Mouse (Mus musculus) hindbrain, embryonic 15.5 days (tissue): Measurements from ENCODE around the gene Ascc1. TPM values are rescaled to one million over a fixed set of nuclear protein-coding genes. Genes with fewer than 3 reads are reported as not detected.
"Not testable (repeated sequence)": the region's sequence is repeated elsewhere in the genome, so short reads cannot be mapped to it uniquely, and the experiment has no call there.

Source experiments
- ATAC-seq: fragments of 200-750 bp; cut with Nextera tagmentation; 2 replicates; pipeline ENCODE4 v1.8.0; 2017; ENCODE audit warnings: low read depth, moderate number of reproducible peaks, moderate TSS enrichment; ENCODE audit not compliant: low FRiP score
- H3K27ac ChIP-seq: fragments of 300-500 bp; sonication (generic); replicated peaks from 2 replicates; pipeline ENCODE4 v1.5.1; 2015; ENCODE audit warnings: mild to moderate bottlenecking, inconsistent platforms
- H3K27me3 ChIP-seq: fragments of 300-500 bp; sonication (generic); 2 replicates; pipeline ENCODE4 v1.6.1; 2015; ENCODE audit warnings: control low read depth, inconsistent platforms
- H3K36me3 ChIP-seq: fragments of 300-500 bp; sonication (generic); 2 replicates; pipeline ENCODE4 v1.6.1; 2015; ENCODE audit warnings: control low read depth, inconsistent platforms
- H3K4me1 ChIP-seq: fragments of 300-500 bp; sonication (generic); replicated peaks from 2 replicates; pipeline ENCODE4 v1.6.1; 2015; ENCODE audit warnings: control low read depth, inconsistent platforms
- H3K4me2 ChIP-seq: fragments of 300-500 bp; sonication (generic); 2 replicates; pipeline ENCODE4 v1.6.1; 2015; ENCODE audit warnings: moderate library complexity, mild to moderate bottlenecking, inconsistent platforms
- H3K4me3 ChIP-seq: fragments of 300-500 bp; sonication (generic); 2 replicates; pipeline ENCODE4 v1.5.1; 2015; ENCODE audit warnings: mild to moderate bottlenecking, inconsistent platforms
- H3K9ac ChIP-seq: fragments of 300-500 bp; sonication (generic); 2 replicates; pipeline ENCODE4 v1.6.1; 2015; ENCODE audit warnings: inconsistent platforms
- H3K9me3 ChIP-seq: fragments of 300-500 bp; sonication (generic); 2 replicates; pipeline ENCODE4 v1.6.1; 2016; ENCODE audit warnings: control low read depth, inconsistent platforms
- WGBS: fragments of 180-500 bp; shearing (Covaris S2); methylation state at CpG from one replicate; pipeline ENCODE4 v1.1.7; 2015; 5-methylcytosine and 5-hydroxymethylcytosine counted together
- polyA plus RNA-seq: library from polyadenylated mRNA; unstranded; fragments of >200 nt; fragmentation: Nextera tagmentation; extraction: Ambion mirVana; gene quantifications from 2 replicates; pipeline ENCODE4 v1.2.1, GENCODE M21; 2015

The Ascc1 gene
- polyA plus RNA-seq, 1 experiment from 2014 or later = 46.4 TPM

DNA sequence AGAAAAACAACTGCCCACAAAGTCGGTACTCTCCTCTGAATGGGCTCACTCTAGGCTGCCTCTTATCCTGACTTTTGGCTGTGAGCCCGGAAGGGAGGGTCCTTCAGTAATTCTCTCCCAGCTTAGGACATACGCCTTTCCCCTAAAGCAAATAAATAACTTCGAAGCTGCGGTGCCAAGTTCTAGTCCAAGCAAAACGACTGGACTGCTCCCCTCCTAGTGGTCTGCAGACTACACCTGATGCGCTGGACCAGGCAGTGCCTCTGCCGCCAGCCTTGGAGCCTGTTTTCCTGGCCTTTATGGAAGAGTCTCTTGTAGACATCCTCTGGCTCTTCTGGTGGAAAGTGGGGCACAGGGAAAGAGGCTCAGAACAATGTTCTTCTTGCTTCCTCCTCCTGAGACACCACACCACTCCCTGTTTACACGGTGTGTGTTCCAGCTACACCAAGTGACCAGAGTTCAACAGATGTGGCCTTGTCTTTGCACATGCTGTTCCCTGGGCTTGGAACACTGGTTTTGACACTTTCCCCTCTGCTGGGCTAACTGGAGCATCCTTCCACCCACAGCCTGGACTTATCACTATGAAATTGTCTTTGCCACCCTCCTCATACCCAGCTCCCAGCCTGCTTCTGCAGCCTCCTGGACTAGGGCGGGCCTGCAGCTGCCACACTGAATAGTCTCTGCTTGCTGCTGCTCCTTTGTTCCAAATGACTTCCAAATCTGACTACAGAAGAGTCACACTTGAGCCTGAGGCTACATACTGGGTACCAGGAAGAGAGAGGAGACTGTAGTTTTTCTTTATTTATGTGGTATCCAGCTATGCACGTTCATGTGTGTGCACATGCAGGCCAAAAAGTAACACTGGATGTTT lies 23.5 kb upstream of the Ascc1 start:
- peak; percentile 40 for ATAC-seq
- H3K27ac ChIP-seq = peak overlapping the region; percentile 63
- 31% methylated on average over 11 of the region's 11 CpGs for WGBS
- no peaks in the 10 kb centered on the region for H3K27me3 ChIP-seq
- H3K36me3 ChIP-seq = no peaks in the 10 kb centered on the region; the same call in 1 of the 2 replicates
- no peak overlapping the region for H3K4me2 ChIP-seq
- H3K4me1 ChIP-seq = peaks cover 27% of the 10 kb centered on the region
- H3K4me3 ChIP-seq = no peak overlapping the region
- H3K9ac ChIP-seq = no peak overlapping the region
- H3K9me3 ChIP-seq = no peaks in the 10 kb centered on the region

DNA sequence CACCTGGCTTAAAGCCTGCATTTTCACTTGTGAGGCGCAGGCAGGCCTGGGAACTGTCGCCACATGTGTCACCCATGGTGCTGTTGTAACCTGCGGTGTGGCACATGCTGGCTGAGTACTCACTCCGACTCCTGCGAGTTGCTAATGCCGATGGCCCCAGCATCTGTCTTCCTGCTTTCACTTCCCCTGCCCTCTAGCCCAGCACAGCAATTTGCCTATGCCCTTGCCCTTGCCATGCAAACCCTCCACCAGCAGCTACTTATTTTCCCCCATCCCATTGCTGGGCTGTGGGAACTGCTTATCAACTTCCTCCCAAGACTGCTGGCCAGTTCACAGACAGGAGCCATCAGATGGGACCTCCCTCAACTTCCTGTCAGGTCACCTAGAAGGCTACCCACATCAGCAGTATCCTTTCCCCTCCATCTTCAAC lies 21.8 kb upstream of the Ascc1 start:
- H3K27ac ChIP-seq = no peak overlapping the region
- peaks cover 6% of the 10 kb centered on the region; the same call in 1 of the 2 replicates for H3K36me3 ChIP-seq
- no peaks in the 10 kb centered on the region for H3K9me3 ChIP-seq
- H3K4me3 ChIP-seq = no peak overlapping the region
- H3K4me1 ChIP-seq = peaks cover 17% of the 10 kb centered on the region
- no peak overlapping the region for H3K4me2 ChIP-seq
- ATAC-seq = no peak
- no peaks in the 10 kb centered on the region for H3K27me3 ChIP-seq
- no peak overlapping the region for H3K9ac ChIP-seq
- WGBS = 91% methylated on average over 6 of the region's 6 CpGs

DNA sequence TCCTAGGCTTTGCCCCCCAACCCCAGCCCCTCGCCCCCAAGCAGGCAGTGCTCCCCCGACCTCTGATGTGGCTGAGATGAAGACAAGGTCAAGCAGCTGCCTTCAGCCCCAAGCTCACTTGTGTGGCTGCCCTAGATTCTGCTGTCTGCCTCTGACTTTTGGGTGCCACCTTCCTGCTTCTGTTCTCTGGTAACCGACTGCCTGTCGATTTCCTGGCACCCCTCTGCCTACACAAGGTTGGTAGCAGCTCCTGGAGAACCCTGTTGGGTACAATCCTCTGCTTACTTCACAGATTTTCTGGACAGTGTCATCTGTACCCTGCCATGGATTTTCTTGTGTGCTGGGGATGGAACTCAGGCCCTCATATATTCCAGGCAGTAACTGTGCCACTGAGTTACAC lies 21.3 kb upstream of the Ascc1 start:
- Histone ChIP-seq H3K4me2 (no peak overlapping the region), H3K4me3 (no peak overlapping the region), H3K36me3 (peaks cover 10% of the 10 kb centered on the region; the same call in 1 of the 2 replicates), H3K9me3 (no peaks in the 10 kb centered on the region), H3K9ac (no peak overlapping the region), H3K27me3 (no peaks in the 10 kb centered on the region), H3K4me1 (peaks cover 17% of the 10 kb centered on the region), H3K27ac (no peak overlapping the region)
- 78% methylated on average over 4 of the region's 4 CpGs for WGBS
- ATAC-seq = no peak

DNA sequence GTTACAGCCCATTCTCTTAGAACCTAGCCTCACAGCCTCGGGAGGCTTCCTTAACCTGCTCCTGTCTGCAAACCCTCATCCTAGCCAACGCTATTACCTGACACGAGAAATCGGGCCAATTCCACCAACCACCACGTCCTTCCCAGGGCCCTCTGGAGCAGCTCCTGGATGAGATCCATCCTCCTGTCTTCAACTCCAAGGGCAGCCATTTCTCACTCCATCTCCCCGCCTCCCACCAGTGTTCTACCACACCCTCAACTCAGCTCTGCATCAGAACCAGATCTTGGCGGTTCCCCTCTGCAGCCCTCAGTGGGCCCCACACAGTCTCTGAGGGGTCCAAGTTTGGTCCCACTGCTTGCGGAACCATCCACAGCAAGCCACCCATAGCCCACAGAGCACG lies 20.8 kb upstream of the Ascc1 start:
- Histone ChIP-seq H3K4me1 (peaks cover 17% of the 10 kb centered on the region), H3K27me3 (no peaks in the 10 kb centered on the region), H3K4me3 (no peak overlapping the region), H3K27ac (no peak overlapping the region), H3K9ac (no peak overlapping the region), H3K4me2 (no peak overlapping the region), H3K9me3 (no peaks in the 10 kb centered on the region), H3K36me3 (peaks cover 13% of the 10 kb centered on the region; the same call in 1 of the 2 replicates)
- 87% methylated on average over 9 of the region's 9 CpGs for WGBS
- ATAC-seq = no peak

DNA sequence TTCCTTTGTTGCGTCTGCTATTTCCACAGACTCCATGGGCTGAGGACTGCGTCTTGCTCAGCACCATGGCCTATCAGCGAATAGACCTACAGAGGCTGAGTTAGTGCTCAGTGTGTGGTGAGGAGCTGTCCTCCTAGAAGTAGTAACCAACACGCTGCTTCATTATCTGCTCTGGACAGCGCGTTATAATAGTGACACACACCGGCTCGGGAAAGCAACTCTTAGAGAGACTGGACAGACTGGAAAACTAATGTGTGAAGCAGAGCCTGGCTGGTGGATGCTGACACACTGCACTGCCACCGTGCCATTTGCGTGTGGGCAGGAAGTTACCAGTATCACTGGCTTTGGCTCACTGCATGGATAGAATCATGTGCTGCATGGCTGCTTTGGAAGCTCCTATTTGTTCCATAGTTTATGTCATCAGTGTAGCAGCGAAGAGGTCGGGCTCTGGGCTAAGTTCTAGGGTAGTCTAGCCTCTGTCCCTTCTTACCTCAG lies 20.2 kb upstream of the Ascc1 start:
- H3K27me3 ChIP-seq = no peaks in the 10 kb centered on the region
- no peak overlapping the region for H3K4me3 ChIP-seq
- no peak overlapping the region for H3K27ac ChIP-seq
- peaks cover 13% of the 10 kb centered on the region; the same call in 1 of the 2 replicates for H3K36me3 ChIP-seq
- H3K9me3 ChIP-seq = no peaks in the 10 kb centered on the region
- H3K4me2 ChIP-seq = no peak overlapping the region
- H3K9ac ChIP-seq = no peak overlapping the region
- no peak for ATAC-seq
- WGBS = 94% methylated on average over 12 of the region's 12 CpGs
- peaks cover 17% of the 10 kb centered on the region for H3K4me1 ChIP-seq

DNA sequence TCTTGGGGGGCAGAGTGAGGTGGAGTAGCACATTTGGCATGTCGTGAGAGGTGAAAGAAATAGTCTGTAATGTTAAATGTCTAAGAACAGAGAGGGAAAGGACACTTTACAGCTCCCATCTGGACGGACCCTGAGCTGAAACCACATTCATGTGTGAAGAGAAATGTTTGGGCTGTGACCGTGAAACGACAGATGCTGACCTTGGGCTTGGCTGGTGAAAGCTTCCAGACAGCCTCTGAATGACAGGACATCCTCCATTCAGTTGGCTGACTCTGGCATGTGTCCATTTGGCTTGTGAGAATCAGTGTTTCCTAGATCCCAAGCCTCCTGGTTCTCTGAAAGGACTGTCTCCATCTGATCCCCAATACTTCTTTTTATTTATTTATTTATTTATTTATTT lies 14.6 kb upstream of the Ascc1 start:
- H3K9ac ChIP-seq = no peak overlapping the region
- H3K4me2 ChIP-seq = no peak overlapping the region
- no peak for ATAC-seq
- no peak overlapping the region for H3K4me3 ChIP-seq
- peaks cover 41% of the 10 kb centered on the region for H3K36me3 ChIP-seq
- H3K9me3 ChIP-seq = no peaks in the 10 kb centered on the region
- 71% methylated on average over 4 of the region's 4 CpGs for WGBS
- H3K4me1 ChIP-seq = peaks cover 3% of the 10 kb centered on the region; the same call in 1 of the 2 replicates
- no peak overlapping the region for H3K27ac ChIP-seq
- H3K27me3 ChIP-seq = no peaks in the 10 kb centered on the region

DNA sequence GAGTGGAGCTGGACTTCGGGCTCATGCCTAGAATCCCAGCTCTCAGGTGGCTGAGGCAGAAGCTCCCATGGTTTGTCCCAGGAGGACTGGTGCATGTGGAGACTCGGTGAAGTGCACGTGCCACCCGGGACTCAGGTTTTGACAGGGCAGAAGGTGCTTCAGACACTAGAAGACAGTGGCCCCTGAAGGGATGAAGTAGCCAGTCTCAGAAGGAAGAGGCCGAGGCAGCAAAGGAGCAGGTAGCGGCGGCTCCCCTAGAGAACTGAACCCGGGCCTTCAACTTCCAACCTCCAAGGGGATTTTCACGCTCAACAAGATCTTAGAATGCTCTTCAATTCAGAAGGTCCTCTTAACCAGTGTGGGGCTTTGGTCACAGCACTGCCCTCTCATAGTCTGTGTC lies 12.2 kb upstream of the Ascc1 start:
- ATAC-seq = no peak
- H3K9me3 ChIP-seq = no peaks in the 10 kb centered on the region
- 94% methylated on average over 9 of the region's 9 CpGs for WGBS
- H3K27ac ChIP-seq = no peak overlapping the region
- peaks cover 46% of the 10 kb centered on the region for H3K36me3 ChIP-seq
- H3K9ac ChIP-seq = no peak overlapping the region
- H3K4me2 ChIP-seq = no peak overlapping the region
- no peaks in the 10 kb centered on the region for H3K27me3 ChIP-seq
- H3K4me1 ChIP-seq = peaks cover 3% of the 10 kb centered on the region; the same call in 1 of the 2 replicates
- H3K4me3 ChIP-seq = no peak overlapping the region

DNA sequence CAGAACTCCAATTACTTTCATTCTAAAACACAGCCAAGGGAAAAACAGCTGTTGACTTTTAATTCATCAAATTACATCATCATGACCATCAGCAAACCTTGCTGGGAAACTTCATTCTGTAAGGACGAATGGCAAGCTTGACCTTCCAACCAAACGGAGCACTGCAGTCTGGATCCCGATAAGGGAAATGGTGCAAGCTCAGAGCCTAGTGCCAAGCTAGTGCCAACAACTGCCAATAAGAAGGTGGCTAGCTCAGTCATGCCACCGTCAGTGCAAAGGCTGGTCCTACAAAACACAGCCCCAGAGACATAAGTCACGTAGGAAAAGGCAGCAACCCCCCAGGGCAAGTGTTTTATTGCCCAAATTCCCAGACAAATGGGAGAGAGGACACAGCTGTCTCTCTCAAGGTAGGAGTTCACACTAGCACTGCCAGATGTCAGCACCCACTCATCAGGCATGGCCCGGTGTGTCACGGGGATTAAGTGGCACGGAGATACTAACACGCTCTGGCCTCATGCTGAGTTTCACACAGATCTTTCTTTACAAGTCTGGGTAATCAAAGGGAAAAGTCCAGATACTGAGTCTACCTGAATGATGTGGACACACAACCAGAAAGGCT lies 11.2 kb upstream of the Ascc1 start:
- Histone ChIP-seq H3K27me3 (no peaks in the 10 kb centered on the region), H3K27ac (no peak overlapping the region), H3K4me3 (no peak overlapping the region), H3K4me1 (peaks cover 3% of the 10 kb centered on the region; the same call in 1 of the 2 replicates), H3K9me3 (no peaks in the 10 kb centered on the region), H3K9ac (no peak overlapping the region), H3K4me2 (no peak overlapping the region), H3K36me3 (peaks cover 46% of the 10 kb centered on the region)
- ATAC-seq = no peak
- 79% methylated on average over 9 of the region's 9 CpGs for WGBS

DNA sequence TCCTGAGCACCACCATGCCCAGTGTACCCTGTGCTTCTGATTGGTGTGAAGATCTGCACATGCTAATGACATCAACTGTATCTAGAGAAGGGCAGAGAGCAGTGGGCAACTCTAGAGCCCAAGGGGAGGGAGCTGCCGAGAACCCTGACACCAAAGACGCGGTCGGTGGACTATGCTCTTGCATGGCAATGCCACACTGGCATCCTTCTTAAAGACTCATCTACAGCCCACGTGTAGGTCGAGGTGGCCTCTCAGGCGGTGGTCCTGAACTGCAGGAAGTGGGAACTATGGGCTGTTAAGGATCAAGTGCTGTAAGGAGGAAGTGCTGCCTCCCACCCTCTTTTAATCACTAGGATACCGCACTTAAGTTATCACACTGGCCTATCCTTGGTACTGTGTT lies 10.6 kb upstream of the Ascc1 start:
- Histone ChIP-seq H3K36me3 (peaks cover 44% of the 10 kb centered on the region), H3K4me3 (no peak overlapping the region), H3K9me3 (no peaks in the 10 kb centered on the region), H3K4me1 (peaks cover 3% of the 10 kb centered on the region; the same call in 1 of the 2 replicates), H3K27ac (no peak overlapping the region), H3K27me3 (no peaks in the 10 kb centered on the region), H3K9ac (no peak overlapping the region), H3K4me2 (no peak overlapping the region)
- WGBS = 90% methylated on average over 8 of the region's 8 CpGs
- no peak for ATAC-seq

DNA sequence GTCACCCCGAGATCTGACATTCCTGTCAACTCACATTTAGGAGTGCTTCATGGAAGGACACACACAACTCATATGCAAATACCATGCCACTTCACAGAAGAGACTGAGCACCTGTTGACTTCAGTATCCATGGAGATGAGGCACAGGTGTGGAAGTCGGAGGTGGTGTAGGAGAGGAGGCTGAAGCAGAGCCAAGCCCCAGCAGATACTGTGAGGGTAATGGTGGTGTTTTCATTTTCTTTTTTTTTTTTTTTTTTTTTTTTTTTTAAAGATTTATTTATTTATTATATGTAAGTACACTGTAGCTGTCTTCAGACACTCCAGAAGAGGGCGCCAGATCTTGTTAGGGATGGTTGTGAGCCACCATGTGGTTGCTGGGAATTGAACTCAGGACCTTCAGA lies 8.8 kb upstream of the Ascc1 start:
- not testable (repeated sequence) for H3K4me2 ChIP-seq, H3K27me3 ChIP-seq, H3K4me3 ChIP-seq, H3K27ac ChIP-seq, ATAC-seq, H3K9ac ChIP-seq, H3K9me3 ChIP-seq, H3K4me1 ChIP-seq
- 92% methylated on average over 3 of the region's 3 CpGs for WGBS
- H3K36me3 ChIP-seq = peaks cover 33% of the 10 kb centered on the region

DNA sequence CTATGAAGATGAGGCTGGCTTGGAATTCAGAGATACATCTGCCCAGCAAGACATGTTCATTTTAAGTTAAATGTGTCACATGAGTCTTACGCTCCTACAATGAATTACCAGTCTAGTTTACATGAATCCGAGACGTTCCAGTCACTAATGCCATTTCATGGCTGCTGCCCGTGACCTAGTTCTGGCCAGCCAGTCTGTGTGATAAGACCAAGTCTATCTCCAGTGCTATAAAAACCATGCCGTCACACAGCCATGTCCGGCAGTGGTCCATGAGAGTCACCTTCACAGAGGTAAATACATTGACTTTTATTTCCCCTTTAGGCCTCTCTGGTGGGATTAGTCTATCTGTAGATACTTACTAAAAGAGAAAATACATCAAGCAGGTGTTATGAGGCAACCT lies 6.7 kb upstream of the Ascc1 start:
- no peak overlapping the region for H3K4me2 ChIP-seq
- peaks cover 16% of the 10 kb centered on the region for H3K36me3 ChIP-seq
- 97% methylated on average over 6 of the region's 6 CpGs for WGBS
- no peak for ATAC-seq
- H3K4me3 ChIP-seq = no peak overlapping the region
- H3K4me1 ChIP-seq = peaks cover 9% of the 10 kb centered on the region
- H3K27me3 ChIP-seq = no peaks in the 10 kb centered on the region
- no peak overlapping the region for H3K9ac ChIP-seq
- no peak overlapping the region for H3K27ac ChIP-seq
- H3K9me3 ChIP-seq = no peaks in the 10 kb centered on the region

DNA sequence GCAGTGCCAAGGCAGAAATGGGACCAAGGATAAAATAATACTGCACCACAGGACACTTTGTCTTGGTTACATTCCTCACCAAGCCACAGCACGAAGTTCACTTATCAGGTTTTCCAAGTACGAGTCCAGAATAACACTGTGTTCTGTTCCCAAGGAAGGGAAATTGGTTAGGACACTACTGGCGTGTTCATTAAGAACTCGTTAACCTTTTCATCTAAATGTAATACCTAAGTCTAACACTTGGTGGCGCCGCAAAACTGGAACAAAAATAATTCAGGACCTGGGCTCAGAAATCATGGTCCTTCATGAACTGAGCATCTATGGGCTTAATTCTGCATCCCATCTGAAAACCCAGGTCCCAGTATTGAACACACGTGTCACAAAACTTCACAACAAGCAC lies 5.0 kb upstream of the Ascc1 start:
- H3K4me2 ChIP-seq = no peak overlapping the region
- no peak overlapping the region for H3K27ac ChIP-seq
- H3K4me3 ChIP-seq = no peak overlapping the region
- H3K9ac ChIP-seq = no peak overlapping the region
- 18% methylated on average over 7 of the region's 7 CpGs for WGBS
- no peak for ATAC-seq
- H3K36me3 ChIP-seq = peaks cover 16% of the 10 kb centered on the region
- no peaks in the 10 kb centered on the region for H3K9me3 ChIP-seq
- H3K4me1 ChIP-seq = peaks cover 19% of the 10 kb centered on the region
- H3K27me3 ChIP-seq = no peaks in the 10 kb centered on the region
